Mouse (Mus musculus) forebrain, embryonic 12.5 days (tissue): Measurements from ENCODE around the gene Bpifa2. TPM values are rescaled to one million over a fixed set of nuclear protein-coding genes. Genes with fewer than 3 reads are reported as not detected.

Experiments used
- ATAC-seq: fragments of 200-750 bp; cut with Nextera tagmentation; 2 replicates; pipeline ENCODE4 v1.8.0; 2017; ENCODE audit warnings: moderate TSS enrichment; ENCODE audit not compliant: low FRiP score
- H3K27ac ChIP-seq: fragments of 300-500 bp; sonication (generic); 2 replicates; pipeline ENCODE4 v1.5.1; 2016; ENCODE audit warnings: mild to moderate bottlenecking
- H3K27me3 ChIP-seq: fragments of 300-500 bp; sonication (generic); 2 replicates; pipeline ENCODE4 v1.6.1; 2016; ENCODE audit warnings: mild to moderate bottlenecking
- H3K36me3 ChIP-seq: fragments of 300-500 bp; sonication (generic); replicated peaks from 2 replicates; pipeline ENCODE4 v1.6.1; 2016; ENCODE audit warnings: mild to moderate bottlenecking
- H3K4me1 ChIP-seq: fragments of 300-500 bp; sonication (generic); 2 replicates; pipeline ENCODE4 v1.6.1; 2016
- H3K4me2 ChIP-seq: fragments of 300-500 bp; sonication (generic); 2 replicates; pipeline ENCODE4 v1.6.1; 2016; ENCODE audit warnings: mild to moderate bottlenecking, moderate library complexity
- H3K4me3 ChIP-seq: fragments of 300-500 bp; sonication (generic); replicated peaks from 2 replicates; pipeline ENCODE4 v1.5.1; 2016; ENCODE audit warnings: mild to moderate bottlenecking
- H3K9ac ChIP-seq: fragments of 300-500 bp; sonication (generic); 2 replicates; pipeline ENCODE4 v1.6.1; 2016; ENCODE audit warnings: mild to moderate bottlenecking
- H3K9me3 ChIP-seq: fragments of 300-500 bp; sonication (generic); 2 replicates; pipeline ENCODE4 v1.6.1; 2016
- WGBS: fragments of 180-500 bp; shearing (Covaris S2); methylation state at CpG from one replicate; pipeline ENCODE4 v1.1.7; 2016; 5-methylcytosine and 5-hydroxymethylcytosine counted together
- polyA plus RNA-seq: library from polyadenylated mRNA; unstranded; fragments of >200 nt; fragmentation: Nextera tagmentation; extraction: Ambion mirVana; gene quantifications from 2 replicates; pipeline ENCODE4 v1.2.1, GENCODE M21; 2016

Gene Bpifa2
- polyA plus RNA-seq = not detected in 2 replicates

DNA sequence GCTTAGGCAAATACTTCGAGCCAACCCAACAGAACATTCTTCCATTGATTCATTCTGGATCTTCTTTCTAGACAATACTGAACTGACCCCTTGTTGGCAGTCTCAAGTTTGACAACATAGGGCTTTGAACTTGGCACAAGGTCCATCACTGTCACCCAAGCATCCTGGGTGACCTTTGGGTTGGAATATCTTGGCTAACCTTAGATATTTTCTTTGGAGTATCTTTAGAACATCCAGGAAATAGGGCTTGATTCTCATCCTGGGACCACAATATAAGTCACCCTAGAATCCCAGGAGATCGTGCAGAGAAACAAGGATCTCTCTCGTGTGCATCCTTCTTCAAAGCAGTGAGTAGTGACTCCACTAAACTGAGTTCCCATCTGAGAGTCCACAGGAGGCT, at the start of gene Bpifa2:
TSS of gene Bpifa2 (plus strand) at position 301 of the 400 bp plus-strand sequence.
- WGBS = 87% methylated on average over 3 of the region's 3 CpGs
- ATAC-seq = no peak
- Histone ChIP-seq H3K36me3 (no peaks in the 10 kb centered on the region), H3K4me3 (no peak within 1 kb of the TSS), H3K27ac (no peak within 1 kb of the TSS), H3K4me1 (0 out of 2 replicates have a peak, but pooled peaks cover 5% of the 10 kb centered on the region), H3K9ac (no peak within 1 kb of the TSS), H3K4me2 (no peak within 1 kb of the TSS), H3K27me3 (no peaks in the 10 kb centered on the region), H3K9me3 (no peaks in the 10 kb centered on the region)

DNA sequence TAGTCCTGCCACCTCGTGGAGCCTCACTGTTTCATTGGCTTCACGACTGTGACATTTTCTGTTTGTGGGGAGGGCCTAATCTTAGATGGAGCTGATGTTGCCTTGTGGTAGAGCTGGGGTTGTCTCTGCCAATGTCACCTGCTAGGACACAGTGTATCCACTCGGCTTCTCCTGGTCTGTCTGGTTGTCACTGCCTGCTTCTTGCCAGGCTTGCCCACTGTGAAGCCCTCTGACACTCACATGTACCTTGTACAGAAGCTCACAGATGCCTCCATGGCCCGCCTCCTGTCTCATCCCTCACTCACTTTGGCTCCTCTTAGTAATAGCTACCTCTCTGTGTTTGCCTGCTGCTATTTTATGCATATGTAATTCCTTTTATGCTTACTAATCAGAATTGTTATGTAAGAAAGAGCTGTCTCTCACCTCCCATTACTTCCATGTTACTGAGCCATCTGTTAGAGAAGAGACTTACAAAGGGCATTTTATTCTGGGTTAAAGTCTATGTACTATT, 45.2 kb upstream of the Bpifa2 start:
- Histone ChIP-seq H3K4me3 (no peak overlapping the region), H3K4me2 (no peak overlapping the region), H3K27ac (no peak overlapping the region), H3K36me3 (no peaks in the 10 kb centered on the region), H3K9me3 (no peaks in the 10 kb centered on the region), H3K9ac (no peak overlapping the region), H3K27me3 (no peaks in the 10 kb centered on the region), H3K4me1 (no peaks in the 10 kb centered on the region)
- no peak for ATAC-seq
- 74% methylated on average over 4 of the region's 4 CpGs for WGBS

- H3K9ac ChIP-seq = no peak overlapping the region
- no peaks in the 10 kb centered on the region for H3K4me1 ChIP-seq
- no peak overlapping the region for H3K4me3 ChIP-seq
- H3K36me3 ChIP-seq = no peaks in the 10 kb centered on the region
- WGBS = 87% methylated on average over 1 of the region's 1 CpGs
- H3K27ac ChIP-seq = no peak overlapping the region
- no peak overlapping the region for H3K4me2 ChIP-seq
- no peaks in the 10 kb centered on the region for H3K27me3 ChIP-seq
- no peak for ATAC-seq
- no peaks in the 10 kb centered on the region for H3K9me3 ChIP-seq
These were observed 44.7 kb upstream of the Bpifa2 start for GRCm38 (mm10) chr2:153963334-153963733.

DNA sequence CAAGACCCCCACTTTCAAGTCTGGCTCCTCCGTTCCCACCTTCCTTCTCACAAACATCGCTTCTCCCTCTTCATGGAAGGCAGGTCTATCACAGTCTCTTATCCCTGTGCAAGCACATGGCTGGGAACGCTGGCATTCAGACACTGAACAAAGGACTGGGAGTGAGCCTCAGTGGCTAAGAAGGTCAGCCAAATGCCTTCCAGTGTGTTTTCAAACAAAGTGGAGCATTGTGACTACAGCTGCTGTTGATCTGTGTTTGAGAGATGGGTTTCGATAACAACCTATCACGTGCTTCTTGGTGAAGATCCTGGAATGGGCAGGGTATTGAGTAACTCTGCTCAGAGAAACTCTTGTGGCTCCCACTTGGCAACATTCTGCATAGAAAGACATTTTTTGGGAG, 37.8 kb upstream of the Bpifa2 start:
- no peak overlapping the region for H3K4me2 ChIP-seq
- H3K9ac ChIP-seq = no peak overlapping the region
- H3K9me3 ChIP-seq = no peaks in the 10 kb centered on the region
- 54% methylated on average over 5 of the region's 5 CpGs for whole genome bisulfite sequencing
- no peaks in the 10 kb centered on the region for H3K36me3 ChIP-seq
- no peak for ATAC-seq
- H3K27me3 ChIP-seq = no peaks in the 10 kb centered on the region
- H3K27ac ChIP-seq = no peak overlapping the region
- H3K4me1 ChIP-seq = no peaks in the 10 kb centered on the region
- no peak overlapping the region for H3K4me3 ChIP-seq

DNA sequence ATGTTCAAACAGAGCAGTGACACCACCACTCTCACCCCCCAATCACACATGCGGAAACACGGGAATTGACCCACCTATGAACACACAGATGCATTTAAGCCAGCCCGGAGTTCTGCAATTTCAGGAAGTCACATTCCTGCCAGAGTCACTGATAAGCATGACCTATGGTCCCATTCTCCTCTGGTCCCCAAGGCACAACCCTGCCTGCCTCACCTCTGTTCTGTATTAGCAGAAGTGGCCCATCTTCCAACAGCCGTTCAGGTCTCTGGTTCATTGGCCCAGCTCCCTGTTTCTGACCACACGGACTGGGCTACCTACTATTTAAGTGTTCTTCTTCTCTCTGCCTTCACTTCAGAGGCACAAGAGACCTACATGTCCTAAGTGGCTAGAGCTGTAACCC, 33.5 kb upstream of the Bpifa2 start, which contains the start of gene Bpifa6:
TSS of gene Bpifa6 (plus strand) at position 364 of the 400 bp plus-strand sequence.
- H3K4me3 ChIP-seq = no peak within 1 kb of the TSS
- H3K36me3 ChIP-seq = no peaks in the 10 kb centered on the region
- ATAC-seq = no peak
- H3K4me1 ChIP-seq = no peaks in the 10 kb centered on the region
- no peaks in the 10 kb centered on the region for H3K9me3 ChIP-seq
- H3K9ac ChIP-seq = no peak within 1 kb of the TSS
- no peaks in the 10 kb centered on the region for H3K27me3 ChIP-seq
- WGBS = 85% methylated on average over 5 of the region's 5 CpGs
- H3K27ac ChIP-seq = no peak within 1 kb of the TSS
- H3K4me2 ChIP-seq = no peak within 1 kb of the TSS

DNA sequence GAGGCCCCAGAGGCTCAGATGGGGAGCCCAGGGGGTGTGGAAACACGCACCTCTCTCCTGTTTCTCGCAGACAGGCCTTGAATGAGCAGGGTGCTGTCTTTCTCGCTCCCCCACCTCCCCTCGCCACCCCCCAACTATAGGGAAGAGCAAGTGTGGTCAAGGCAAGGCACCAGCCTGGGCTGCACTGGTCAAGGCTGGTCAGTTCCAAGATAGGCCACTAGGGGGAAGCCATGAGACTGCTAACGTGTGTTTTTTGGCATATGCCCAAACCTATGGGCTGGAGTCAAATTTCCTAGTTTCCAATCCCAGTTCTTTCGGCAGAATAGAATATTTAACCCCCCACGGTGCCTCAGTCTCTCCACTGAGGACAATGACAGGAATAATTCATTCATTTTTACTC, 12.3 kb upstream of the Bpifa2 start:
- no peaks in the 10 kb centered on the region for H3K36me3 ChIP-seq
- no peak overlapping the region for H3K27ac ChIP-seq
- ATAC-seq = peak; percentile 46; the same call in 1 of the 2 replicates
- no peak overlapping the region for H3K9ac ChIP-seq
- WGBS = 3% methylated on average over 7 of the region's 7 CpGs
- H3K4me2 ChIP-seq = no peak overlapping the region
- H3K9me3 ChIP-seq = no peaks in the 10 kb centered on the region
- H3K4me1 ChIP-seq = no peaks in the 10 kb centered on the region
- no peaks in the 10 kb centered on the region for H3K27me3 ChIP-seq
- no peak overlapping the region for H3K4me3 ChIP-seq

DNA sequence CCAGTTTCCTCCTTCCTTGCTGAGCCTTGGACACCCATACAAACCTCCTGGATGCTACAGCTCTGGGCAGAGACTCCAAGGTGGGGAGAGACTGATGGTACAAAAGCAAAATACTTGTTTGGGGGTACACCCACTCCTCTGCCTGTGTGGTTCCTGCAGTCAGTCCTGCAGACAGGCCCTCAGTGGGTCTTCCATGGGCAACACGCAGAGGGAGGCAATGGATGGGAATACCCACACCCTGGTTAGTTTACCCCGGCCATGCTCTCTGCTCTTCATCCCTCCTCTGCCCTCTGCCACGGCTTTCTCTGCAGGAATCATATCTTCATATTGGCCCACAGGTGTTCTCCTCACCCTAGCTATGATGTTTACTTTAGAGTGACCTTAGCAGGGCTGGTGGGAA, 7.6 kb upstream of the Bpifa2 start:
- Histone ChIP-seq H3K9me3 (no peaks in the 10 kb centered on the region), H3K4me1 (0 out of 2 replicates have a peak, but pooled peaks cover 5% of the 10 kb centered on the region), H3K27ac (no peak overlapping the region), H3K4me3 (no peak overlapping the region), H3K27me3 (no peaks in the 10 kb centered on the region), H3K9ac (no peak overlapping the region), H3K4me2 (no peak overlapping the region), H3K36me3 (no peaks in the 10 kb centered on the region)
- no peak for ATAC-seq
- WGBS = 86% methylated on average over 3 of the region's 3 CpGs

DNA sequence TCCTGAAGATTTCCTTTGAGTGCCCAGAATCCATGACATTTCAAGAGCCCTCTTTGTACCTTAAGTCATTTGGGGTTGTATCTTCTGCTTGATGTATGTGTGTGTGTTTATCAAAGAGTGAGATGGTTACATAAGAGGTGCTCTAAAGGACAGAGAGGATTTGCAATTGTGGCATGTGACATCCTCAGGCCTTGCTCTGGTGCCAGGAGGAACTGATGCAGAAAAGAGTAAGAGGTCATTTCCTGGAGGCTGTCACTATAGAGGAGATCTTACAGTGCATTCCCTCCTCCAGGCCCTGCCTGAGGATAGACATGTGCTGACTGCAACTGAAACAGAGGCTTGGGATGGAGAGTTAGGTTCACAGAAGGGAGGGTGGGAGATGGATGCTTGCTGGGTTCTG, 7.0 kb upstream of the Bpifa2 start:
- ATAC-seq = no peak
- Histone ChIP-seq H3K9me3 (no peaks in the 10 kb centered on the region), H3K9ac (no peak overlapping the region)

GRCm38 (mm10) chr2:154004456-154004855, 3.6 kb upstream of the Bpifa2 start:
- ATAC-seq = no peak
- H3K9ac ChIP-seq = no peak overlapping the region
- no peak overlapping the region for H3K4me2 ChIP-seq
- H3K9me3 ChIP-seq = no peaks in the 10 kb centered on the region
- 25% methylated on average over 1 of the region's 1 CpGs for WGBS
- 0 out of 2 replicates have a peak, but pooled peaks cover 5% of the 10 kb centered on the region for H3K4me1 ChIP-seq
- H3K27ac ChIP-seq = no peak overlapping the region
- no peaks in the 10 kb centered on the region for H3K36me3 ChIP-seq
- no peaks in the 10 kb centered on the region for H3K27me3 ChIP-seq
- H3K4me3 ChIP-seq = no peak overlapping the region

More for the DNA sequence above, 7.0 kb upstream of the Bpifa2 start:
- no peaks in the 10 kb centered on the region for H3K27me3 ChIP-seq
- no peak overlapping the region for H3K4me3 ChIP-seq
- H3K36me3 ChIP-seq = no peaks in the 10 kb centered on the region
- H3K27ac ChIP-seq = no peak overlapping the region
- no peak overlapping the region for H3K4me2 ChIP-seq
- 0 out of 2 replicates have a peak, but pooled peaks cover 5% of the 10 kb centered on the region for H3K4me1 ChIP-seq

- Histone ChIP-seq H3K4me1 (0 out of 2 replicates have a peak, but pooled peaks cover 5% of the 10 kb centered on the region), H3K4me2 (no peak overlapping the region), H3K9me3 (no peaks in the 10 kb centered on the region), H3K4me3 (no peak overlapping the region), H3K9ac (no peak overlapping the region), H3K27ac (no peak overlapping the region), H3K36me3 (no peaks in the 10 kb centered on the region), H3K27me3 (no peaks in the 10 kb centered on the region)
- WGBS = 85% methylated on average over 1 of the region's 1 CpGs
- no peak for ATAC-seq
These were observed 3.0 kb upstream of the Bpifa2 start for GRCm38 (mm10) chr2:154005094-154005493.

DNA sequence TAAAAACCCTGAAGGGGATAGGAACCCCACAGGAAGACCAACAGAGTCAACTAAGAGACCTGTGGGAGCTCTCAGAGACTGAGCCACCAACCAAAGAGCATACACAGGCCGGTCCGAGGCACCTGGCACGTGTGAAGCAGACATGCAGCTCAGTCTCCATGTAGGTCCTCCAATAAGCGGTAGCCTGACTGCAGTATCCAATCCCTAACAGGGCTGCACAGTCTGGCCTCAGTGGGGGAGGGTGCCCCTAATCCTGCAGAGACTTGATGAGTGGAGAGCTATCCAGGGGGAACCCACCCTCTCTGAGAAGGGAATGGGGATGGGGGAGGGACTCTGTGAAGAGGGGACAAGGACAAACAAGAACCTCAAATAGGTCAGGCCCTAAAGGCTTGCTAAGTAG, 2.3 kb upstream of the Bpifa2 start:
- Histone ChIP-seq H3K9ac (no peak overlapping the region), H3K4me2 (no peak overlapping the region), H3K9me3 (no peaks in the 10 kb centered on the region), H3K4me1 (0 out of 2 replicates have a peak, but pooled peaks cover 5% of the 10 kb centered on the region), H3K36me3 (no peaks in the 10 kb centered on the region), H3K4me3 (no peak overlapping the region), H3K27me3 (no peaks in the 10 kb centered on the region), H3K27ac (no peak overlapping the region)
- no peak for ATAC-seq
- 75% methylated on average over 4 of the region's 4 CpGs for WGBS

DNA sequence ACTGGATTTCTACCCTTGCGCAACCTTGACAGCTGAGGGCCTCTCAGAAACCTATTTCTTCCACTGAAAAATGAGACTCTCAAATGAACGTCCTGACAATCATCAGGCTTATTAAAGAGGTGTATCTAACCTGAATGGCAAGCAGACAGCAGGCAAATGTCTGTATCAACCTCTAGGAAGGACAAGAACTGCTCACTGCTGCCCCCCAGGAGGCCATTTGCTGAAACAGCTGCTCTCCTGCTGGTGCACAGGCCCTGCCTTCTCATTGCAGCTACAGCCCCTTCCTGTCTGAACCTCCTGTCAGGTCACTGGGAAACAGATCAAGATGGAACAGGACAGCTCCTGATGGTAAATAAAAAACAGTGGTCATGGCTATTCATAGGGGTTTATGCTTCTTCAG, 1.7 kb upstream of the Bpifa2 start:
- H3K9ac ChIP-seq = no peak overlapping the region
- 87% methylated on average over 2 of the region's 2 CpGs for WGBS
- no peak overlapping the region for H3K27ac ChIP-seq
- no peak overlapping the region for H3K4me3 ChIP-seq
- H3K27me3 ChIP-seq = no peaks in the 10 kb centered on the region
- no peak for ATAC-seq
- H3K4me2 ChIP-seq = no peak overlapping the region
- no peaks in the 10 kb centered on the region for H3K9me3 ChIP-seq
- H3K4me1 ChIP-seq = 0 out of 2 replicates have a peak, but pooled peaks cover 5% of the 10 kb centered on the region
- no peaks in the 10 kb centered on the region for H3K36me3 ChIP-seq

GRCm38 (mm10) chr2:154007381-154007780, 684 bp upstream of the Bpifa2 start:
- Histone ChIP-seq H3K9me3 (no peaks in the 10 kb centered on the region), H3K36me3 (no peaks in the 10 kb centered on the region), H3K9ac (no peak overlapping the region), H3K27ac (no peak overlapping the region), H3K4me1 (0 out of 2 replicates have a peak, but pooled peaks cover 5% of the 10 kb centered on the region), H3K27me3 (no peaks in the 10 kb centered on the region), H3K4me3 (no peak overlapping the region), H3K4me2 (no peak overlapping the region)
- no peak for ATAC-seq
- 73% methylated on average over 1 of the region's 1 CpGs for WGBS
